18 mouse cellular contexts compared by ENCODE assay signal in genomic region chr13:101490961-101491360, GRCm38 (mm10).
A peak's percentile ranks its signal among the peaks of the same experiment; 100 is the strongest.
DNase-seq lines count a peak whose midpoint lies in the region; ATAC-seq and TF ChIP-seq lines count a peak whose summit lies in the region.
"Had no signal": no experiment of that assay in that cellular context is flagged by ENCODE, and none has a peak within 500 bp of the region (broad histone marks: within the 10 kb centered on the region; RNA-seq: fewer than 3 reads in every experiment).

No protein-coding gene starts in this region.

- no peak for ATAC-seq in heart, postnatal 0 days (ENCODE audit: insufficient read depth, low read depth)
- ATAC-seq in kidney, embryonic 16.5 days (ENCODE audit: low FRiP score, low TSS enrichment), result no peak
- ATAC-seq: CD4-positive, CD25-positive, alpha-beta regulatory T cell, adult 4 months; forebrain, embryonic 16.5 days; liver, postnatal 0 days had no signal

- H3K27ac ChIP-seq in heart, postnatal 0 days (ENCODE audit: low read depth), result peak overlapping the region; percentile 30; the same call in 1 of the 2 replicates
- H3K27ac ChIP-seq in kidney, embryonic 16.5 days (ENCODE audit: low read length), result no peak overlapping the region
- H3K27ac ChIP-seq: limb, embryonic 15.5 days; midbrain, embryonic 10.5 days; stomach, embryonic 15.5 days had no signal

- H3K4me3 ChIP-seq in heart, postnatal 0 days (ENCODE audit: low read depth, low read length), result no peak overlapping the region
- no peak overlapping the region for H3K4me3 ChIP-seq in kidney, embryonic 16.5 days (ENCODE audit: low read length)
- H3K4me3 ChIP-seq: erythroblast, embryonic 14.5 days; limb, embryonic 15.5 days; midbrain, embryonic 10.5 days; myocyte; stomach, embryonic 15.5 days had no signal

- no peak overlapping the region for H3K4me2 ChIP-seq in heart, postnatal 0 days (ENCODE audit: low read depth, low read length)
- no peak overlapping the region for H3K4me2 ChIP-seq in kidney, embryonic 16.5 days (replicated peaks; ENCODE audit: low read depth, low read length)
- H3K4me2 ChIP-seq: limb, embryonic 15.5 days; stomach, embryonic 15.5 days had no signal

- TF ChIP-seq EP300 in heart, postnatal 0 days (IDR thresholded peaks at IDR 0.05; ENCODE audit: low read depth), result no peak

- peaks cover 17% of the 10 kb centered on the region for H3K4me1 ChIP-seq in heart, postnatal 0 days (ENCODE audit: control insufficient read depth, insufficient read depth)
- H3K4me1 ChIP-seq in kidney, embryonic 16.5 days (ENCODE audit: insufficient read depth, low read length), result no peaks in the 10 kb centered on the region
- H3K4me1 ChIP-seq: limb, embryonic 15.5 days; stomach, embryonic 15.5 days had no signal

- no peaks in the 10 kb centered on the region for H3K9me3 ChIP-seq in heart, postnatal 0 days (replicated peaks; ENCODE audit: control insufficient read depth, low read length)
- H3K9me3 ChIP-seq in kidney, embryonic 16.5 days (ENCODE audit: low read length), result no peaks in the 10 kb centered on the region
- H3K9me3 ChIP-seq: limb, embryonic 15.5 days; midbrain, embryonic 10.5 days; stomach, embryonic 15.5 days had no signal

- H3K27me3 ChIP-seq in heart, postnatal 0 days (ENCODE audit: control insufficient read depth, insufficient read depth, low read length), result no peaks in the 10 kb centered on the region
- no peaks in the 10 kb centered on the region for H3K27me3 ChIP-seq in kidney, embryonic 16.5 days (ENCODE audit: insufficient read depth, low read length)
- H3K27me3 ChIP-seq: limb, embryonic 15.5 days; stomach, embryonic 15.5 days had no signal

- H3K9ac ChIP-seq in heart, postnatal 0 days (replicated peaks; ENCODE audit: low read depth, low read length), result no peak overlapping the region
- no peak overlapping the region for H3K9ac ChIP-seq in kidney, embryonic 16.5 days (replicated peaks; ENCODE audit: low read length)
- H3K9ac ChIP-seq: limb, embryonic 15.5 days; liver, postnatal 0 days; stomach, embryonic 15.5 days had no signal

- H3K36me3 ChIP-seq in heart, postnatal 0 days (replicated peaks; ENCODE audit: control insufficient read depth, insufficient read depth, low read length), result no peaks in the 10 kb centered on the region
- H3K36me3 ChIP-seq in kidney, embryonic 16.5 days (ENCODE audit: insufficient read depth, low read length), result no peaks in the 10 kb centered on the region
- H3K36me3 ChIP-seq: limb, embryonic 15.5 days; midbrain, embryonic 10.5 days; stomach, embryonic 15.5 days had no signal

- no peak for DNase-seq in heart, postnatal 0 days (ENCODE audit: low spot score)
- no peak for DNase-seq in heart, postnatal 14 days
- peak; percentile 91 for DNase-seq in brain, adult 2 months (ENCODE audit: low read depth, low spot score)
- DNase-seq in frontal cortex, postnatal 14 days (ENCODE audit: low spot score in 2 of 2), result peak; percentile 37 to 43
- DNase-seq in right cerebral cortex, adult 2 months (ENCODE audit: low spot score in 2 of 2), result peak; percentile 57 to 65
- DNase-seq in kidney, postnatal 36 days, result no peak
- DNase-seq: adrenal gland, postnatal 10 days; kidney, adult 8-10 months; liver, postnatal 0 days; thymus, postnatal 14 days had no signal

- intact Hi-C loops in heart, postnatal 14 days (cut with DNase I), result no loop called here

- no peak for TF ChIP-seq CTCF in heart, postnatal 0 days (IDR thresholded peaks at IDR 0.05; ENCODE audit: low read depth)

- WGBS in heart, postnatal 0 days, result 44% methylated on average over 5 of the region's 5 CpGs
- WGBS in kidney, embryonic 16.5 days, result 87% methylated on average over 5 of the region's 5 CpGs

Comparison
In these comparisons a context has a peak if more than half of its experiments do, and no peak if none do; other contexts are left out.
1. DNase-seq: peak in brain, adult 2 months (single experiment), frontal cortex, postnatal 14 days (2 of 2) and right cerebral cortex, adult 2 months (2 of 2); none in heart, postnatal 0 days (single experiment), heart, postnatal 14 days (0 of 2) and kidney, postnatal 36 days (0 of 2).